Mouse (Mus musculus): ENCODE data around the gene Vstm2l. TPM values are rescaled to one million over a fixed set of nuclear protein-coding genes. Genes with fewer than 3 reads are reported as not detected.
A peak's percentile ranks its signal among the peaks of the same experiment; 100 is the strongest.

Vstm2l gene
- total RNA-seq, 2 experiments from 2014 or later: 1.6 to 1.8 TPM

DNA sequence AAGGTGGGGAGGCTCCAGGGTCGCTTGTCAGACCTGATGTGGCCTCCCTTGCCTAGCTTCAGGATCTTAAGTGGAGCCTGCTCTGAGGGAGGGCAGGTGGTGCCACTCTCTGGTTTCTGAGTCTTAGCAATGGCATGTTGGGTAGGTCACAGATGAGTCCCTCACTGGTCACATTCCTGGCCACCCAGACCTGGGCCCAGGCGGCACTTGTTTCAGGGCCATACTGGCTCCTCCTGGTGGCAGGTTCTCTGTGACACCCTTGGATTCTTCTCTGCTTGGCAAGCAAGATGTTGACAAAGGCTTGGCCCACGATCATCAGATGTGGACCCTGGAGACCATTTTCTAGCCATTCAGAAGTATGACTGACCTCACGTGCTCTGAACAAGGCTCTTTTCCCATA, 18.2 kb downstream of the Vstm2l start:
- DNase-seq: no peak

DNA sequence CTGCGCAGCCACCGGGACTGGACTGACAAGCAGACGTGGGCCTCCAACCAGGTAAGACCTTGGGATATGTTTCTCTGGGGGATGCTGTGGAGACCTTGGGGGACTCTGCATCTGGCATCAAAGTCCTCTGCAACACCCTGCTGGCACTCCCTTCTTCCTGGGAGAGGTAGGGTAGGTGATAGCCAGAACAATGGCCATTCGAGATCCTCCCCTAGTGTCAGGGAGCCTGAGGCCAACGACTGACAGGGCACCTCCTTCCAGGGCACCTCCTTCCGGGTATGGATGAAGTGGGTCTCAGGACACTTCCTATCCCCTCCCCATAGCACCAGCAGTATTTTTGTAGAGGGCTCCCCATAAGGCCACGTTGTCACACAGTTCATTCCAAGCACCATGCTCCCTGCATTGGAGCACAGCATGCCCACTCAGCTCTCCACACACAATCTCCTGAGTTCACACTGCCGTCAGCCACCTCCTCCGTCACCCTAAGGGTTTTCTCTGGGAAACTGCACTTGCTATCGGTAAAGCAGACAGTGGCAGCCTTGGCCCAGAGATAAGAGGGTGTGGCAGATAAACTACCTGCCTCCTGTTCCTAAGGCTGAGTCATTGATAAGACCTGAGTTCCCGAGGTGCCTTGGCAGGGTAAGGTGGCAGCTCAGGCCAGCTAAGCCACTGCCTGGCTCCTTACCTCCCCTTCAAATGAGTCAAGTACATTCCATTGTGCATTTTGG, 21.2 kb downstream of the Vstm2l start:
- DNase-seq: no peak

DNA sequence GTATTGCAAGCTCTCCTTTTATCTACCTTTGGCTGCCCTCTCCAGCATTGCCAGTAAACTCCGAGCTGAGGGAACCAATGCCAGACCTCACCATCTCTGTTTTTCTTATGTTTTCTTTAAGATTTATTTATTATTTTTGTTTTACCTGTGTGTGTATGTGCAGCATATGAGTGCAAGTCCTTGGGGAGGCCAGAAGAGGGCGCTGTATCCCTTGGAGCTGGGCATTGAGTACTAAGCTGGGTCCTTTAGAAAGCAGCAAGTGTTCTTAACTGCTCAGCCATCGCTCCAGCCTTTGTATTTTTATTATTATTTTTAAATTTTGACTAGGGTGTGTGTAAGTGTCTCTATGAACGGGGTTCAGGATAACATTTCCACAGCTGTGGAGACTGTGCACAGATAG, 22.2 kb downstream of the Vstm2l start:
- DNase-seq: no peak

DNA sequence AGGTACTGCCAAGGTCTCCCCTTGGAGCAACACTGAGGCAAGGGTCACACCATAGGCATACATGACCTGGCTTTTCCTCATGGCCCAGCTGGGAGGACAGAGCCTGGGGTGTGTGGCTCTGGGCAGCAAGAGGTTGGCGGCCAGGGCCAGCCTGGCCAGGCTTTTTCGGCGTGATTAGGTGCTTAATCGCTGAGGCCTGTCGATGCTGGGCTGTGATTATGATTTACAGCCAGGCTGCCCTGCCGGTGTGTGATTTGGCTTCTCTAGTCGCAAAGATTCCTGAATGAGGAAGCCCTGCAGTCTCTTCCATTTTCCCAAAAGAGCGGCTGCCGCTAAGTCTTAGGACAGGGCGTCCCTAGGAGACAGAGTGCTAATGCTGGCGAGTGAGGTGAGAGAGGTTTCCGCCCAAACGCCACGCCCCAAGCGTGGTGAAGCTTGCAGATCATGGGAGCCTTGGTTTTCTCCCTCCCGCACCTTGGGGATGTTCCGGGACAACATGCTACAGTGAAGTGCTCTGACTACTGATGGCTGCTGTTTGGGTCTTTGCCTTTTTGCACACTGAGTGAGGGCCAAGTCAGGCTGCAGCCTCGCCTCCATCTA, 26.2 kb downstream of the Vstm2l start:
- DNase-seq: no peak

DNA sequence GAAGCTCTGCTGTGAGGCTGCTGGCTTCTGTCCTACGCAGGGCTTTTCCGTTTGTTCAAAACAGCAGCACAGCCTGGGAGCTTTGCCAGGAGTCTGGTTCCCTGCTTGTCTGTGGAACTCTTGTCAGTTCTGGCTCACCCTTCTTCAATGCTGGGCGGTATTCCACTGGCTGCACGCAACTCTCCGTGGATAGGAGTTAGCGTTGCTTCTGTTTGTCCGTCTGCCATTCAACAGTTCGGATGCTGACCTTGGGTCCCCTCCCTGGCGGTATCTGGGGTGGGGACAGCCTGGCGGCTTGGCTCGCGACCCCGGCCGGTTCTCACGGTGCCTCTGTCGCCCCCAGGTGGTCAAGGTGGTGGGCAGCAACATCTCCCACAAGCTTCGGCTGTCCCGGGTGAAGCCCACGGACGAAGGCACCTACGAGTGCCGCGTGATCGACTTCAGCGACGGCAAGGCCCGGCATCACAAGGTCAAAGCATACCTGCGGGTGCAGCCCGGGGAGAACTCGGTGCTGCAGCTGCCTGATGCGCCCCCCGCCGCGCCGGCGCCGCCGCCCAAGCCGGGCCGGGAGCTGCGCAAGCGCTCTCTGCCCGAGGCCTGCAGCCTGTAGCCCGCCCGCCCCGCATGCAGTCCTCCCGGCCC, 29.2 kb downstream of the Vstm2l start:
- peak; percentile 75 to 85 for DNase-seq

DNA sequence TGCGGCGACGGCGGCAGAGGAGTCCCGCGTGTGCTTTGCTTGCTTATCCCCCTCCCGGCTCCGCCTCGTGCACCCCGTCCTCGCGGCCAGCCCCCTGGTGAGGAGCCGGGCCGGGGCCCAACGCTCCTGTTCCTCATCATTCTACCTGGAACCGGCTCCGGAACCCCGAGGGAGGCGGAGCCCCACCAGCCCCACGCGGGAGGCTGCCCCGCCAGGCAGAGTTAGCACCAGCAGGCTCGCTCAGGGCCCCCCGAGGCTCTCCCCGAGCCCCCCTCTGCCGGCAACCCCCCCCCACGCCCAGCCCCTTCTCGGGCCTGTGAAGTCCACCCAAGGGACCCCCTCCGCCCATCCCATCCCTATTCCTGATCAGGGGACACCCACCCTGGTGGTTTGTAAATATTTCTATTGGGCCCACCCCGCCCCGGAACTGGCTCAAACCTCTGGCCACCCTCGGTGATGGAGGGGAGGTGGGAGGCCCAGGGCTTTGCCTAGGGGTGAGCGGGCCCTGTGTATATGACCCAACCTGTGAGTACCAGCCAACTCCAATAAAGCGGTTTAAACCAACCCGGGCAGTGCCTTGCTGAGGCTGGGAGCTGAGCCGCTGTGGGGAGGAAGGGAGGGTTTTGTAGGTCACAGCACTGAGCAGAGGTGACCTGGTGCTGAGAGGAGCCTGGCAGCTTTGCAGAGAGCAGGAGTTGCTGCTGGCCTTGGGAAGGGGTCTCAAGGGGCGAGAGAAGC, 29.9 kb downstream of the Vstm2l start:
- no peak for DNase-seq

DNA sequence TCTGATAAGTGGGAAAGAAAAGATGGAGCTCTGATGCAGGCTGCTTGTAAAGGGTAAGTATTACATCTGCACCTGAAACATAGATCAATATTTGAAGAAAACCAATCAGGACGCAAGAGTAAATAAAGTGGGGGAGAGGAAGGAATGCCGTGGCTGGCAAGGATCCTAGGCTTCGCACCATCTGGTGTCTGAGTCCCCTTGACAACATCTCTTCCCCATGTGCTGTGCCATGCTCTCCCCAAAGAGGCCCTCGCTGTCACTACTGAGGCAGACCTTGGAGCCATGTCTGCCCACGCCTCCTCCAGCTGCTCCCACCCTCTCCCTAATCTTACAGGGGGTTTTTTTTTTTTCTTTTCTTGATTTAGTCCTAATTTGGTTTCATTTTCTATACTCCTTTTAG, 39.5 kb downstream of the Vstm2l start:
- no peak for DNase-seq

DNA sequence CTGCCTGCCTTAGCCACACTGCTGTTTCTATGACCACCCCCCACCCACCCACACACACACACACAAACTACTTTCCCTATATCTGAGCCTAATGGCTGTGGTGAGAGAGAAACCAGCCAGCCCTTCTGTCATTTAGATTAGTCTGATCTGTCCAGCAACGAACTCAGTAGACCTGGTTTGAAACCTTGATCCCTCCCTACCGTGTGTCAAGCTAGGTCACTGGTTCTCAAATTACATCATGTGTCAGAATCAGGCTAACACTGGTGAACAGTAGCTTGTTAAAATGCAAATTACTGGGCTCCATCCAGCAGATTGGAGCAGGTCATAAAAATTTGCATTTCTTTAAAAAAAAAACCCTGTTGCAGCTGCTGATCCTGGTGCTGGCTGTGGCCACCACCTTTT, 43.3 kb downstream of the Vstm2l start:
- no peak for DNase-seq

DNA sequence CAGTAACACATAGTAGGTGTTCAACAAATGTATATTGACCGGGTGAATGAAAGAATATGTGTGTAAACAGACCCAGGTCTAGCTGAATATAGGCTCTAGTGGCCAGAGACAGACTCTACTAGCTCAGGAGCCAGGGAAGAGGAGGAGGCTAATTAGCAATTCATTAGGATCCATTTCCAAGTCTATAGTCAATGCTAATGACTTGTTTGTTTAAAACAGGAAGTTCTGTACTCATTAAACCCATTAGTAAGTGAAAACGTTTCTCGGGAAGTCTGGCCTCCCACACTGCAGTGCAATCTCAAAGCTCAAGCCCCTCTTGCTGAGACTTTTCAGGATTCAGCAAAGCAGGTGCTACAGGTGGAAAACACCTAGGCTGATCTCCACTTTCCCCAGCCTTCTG, 53.4 kb downstream of the Vstm2l start:
- DNase-seq: no peak

DNA sequence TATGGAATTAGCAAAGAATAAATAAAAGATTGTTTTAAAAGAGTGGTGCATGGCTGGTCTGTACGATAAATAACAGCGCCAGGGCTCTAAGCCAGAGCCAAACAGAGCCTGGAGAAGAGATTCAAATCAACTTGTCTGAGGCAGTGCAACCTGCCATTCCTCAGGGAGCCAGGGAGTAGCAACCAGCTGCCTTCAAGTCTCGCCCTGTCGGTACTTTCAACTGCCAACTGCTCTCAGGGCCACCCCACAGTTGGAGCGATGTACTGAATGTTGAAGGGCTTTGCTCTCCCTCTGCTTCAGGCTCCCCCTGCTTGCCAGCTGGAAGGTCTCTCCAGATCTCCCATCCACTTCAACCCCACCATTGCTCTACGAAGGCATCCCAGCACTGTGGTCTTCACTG, 55.7 kb downstream of the Vstm2l start:
- no peak for DNase-seq

DNA sequence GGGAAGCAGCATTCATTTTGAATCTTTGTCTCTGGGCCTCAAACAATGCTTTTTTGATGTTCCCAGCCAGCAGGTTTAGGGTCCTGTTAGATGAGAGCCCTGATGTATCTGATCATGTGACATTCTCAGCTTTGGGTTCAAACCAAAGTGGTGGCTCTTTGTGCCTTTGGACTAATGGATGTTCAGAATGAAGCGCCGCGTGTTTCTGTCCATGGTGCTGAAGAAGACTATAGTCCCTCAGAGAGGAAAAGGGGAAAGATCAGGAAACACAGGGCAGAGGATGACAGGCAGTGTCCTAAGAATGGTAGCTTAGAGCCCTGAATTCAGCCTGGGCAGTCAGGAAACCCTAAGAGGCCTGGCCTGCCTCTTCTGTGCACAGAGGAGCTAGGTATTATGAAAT, 56.2 kb downstream of the Vstm2l start:
- DNase-seq: peak; percentile 66 to 73

DNA sequence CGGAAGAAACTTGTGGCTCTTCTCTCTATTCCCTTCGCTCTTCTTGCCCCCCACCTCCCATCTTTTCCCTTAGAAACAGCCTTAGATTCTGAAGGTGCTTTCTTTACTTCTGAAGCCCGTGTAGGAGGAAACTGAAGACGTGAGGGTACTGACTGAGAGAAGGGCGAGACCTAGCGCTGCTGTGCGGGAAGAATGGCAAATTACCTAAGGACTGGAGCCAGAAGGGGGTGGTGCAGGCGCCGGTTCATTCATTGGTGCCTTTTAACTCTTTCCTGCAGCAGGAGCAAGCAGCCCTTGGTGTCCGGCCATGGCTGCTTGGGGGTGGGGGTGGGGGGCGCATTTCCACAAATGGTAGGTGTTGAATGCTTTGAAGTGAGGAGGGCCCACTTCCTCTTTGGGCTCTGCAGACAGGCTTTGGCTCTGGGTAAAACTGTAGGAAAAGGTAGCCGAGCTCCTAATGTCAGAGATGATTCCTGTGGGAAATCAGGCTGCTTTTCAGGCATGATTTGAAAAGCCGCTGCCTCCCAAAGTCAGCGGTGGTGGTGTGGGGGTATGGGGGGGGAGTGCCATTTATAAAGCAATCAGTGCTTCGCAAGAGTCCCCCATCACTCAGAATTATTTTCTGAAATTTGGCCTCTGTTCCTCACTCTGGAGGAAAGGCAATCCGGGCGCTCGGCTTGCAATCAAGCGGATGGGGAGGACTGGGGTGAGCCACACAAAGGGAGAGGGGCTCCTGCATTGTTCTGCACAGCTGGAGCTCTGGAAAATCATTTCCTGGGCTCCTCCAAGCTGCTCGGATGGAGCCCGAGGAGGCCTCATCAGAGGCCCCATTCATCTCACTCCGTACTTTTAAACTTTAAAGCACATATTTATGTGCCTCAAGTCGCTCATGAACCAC, 60.4 kb downstream of the Vstm2l start:
- DNase-seq: no peak

DNA sequence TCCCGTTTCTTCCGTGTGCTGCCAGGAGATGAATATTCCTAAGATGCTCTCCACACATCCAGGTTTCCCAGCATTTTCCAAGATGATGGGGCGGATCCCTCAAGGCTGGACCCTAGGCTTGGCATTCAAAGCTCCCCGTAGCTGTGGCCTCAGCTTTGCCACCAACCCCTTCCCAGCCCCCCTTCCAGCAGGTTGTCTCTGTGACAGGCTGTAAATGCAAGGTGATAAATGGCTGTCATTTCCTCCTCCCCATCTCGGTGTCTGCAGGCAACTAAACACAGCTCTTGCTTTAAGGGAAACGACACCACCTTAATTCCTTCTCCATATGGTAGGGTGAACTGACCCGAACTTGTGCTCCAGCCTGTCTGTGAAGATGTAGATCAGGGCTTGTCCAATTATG, 61.1 kb downstream of the Vstm2l start:
- DNase-seq: no peak

DNA sequence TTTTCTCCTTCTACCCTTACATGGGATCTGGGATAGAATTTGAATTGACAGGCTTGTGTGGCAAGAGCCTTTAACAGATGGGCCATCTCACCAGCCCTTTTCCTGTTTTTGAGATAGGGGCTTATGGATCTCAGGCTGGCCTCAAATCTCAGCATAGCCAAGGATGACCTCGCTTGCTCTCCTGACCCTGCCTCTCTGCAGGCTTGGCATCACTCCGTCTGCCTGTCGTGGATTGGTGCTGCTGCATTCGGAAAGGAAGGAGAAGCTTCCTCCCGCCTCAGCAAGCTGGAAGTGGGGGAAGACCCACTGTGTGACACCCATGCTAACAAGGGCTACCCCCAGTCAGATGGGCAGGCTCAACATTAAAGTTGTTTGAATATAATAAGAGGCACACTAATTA, 64.8 kb downstream of the Vstm2l start:
- DNase-seq: no peak

DNA sequence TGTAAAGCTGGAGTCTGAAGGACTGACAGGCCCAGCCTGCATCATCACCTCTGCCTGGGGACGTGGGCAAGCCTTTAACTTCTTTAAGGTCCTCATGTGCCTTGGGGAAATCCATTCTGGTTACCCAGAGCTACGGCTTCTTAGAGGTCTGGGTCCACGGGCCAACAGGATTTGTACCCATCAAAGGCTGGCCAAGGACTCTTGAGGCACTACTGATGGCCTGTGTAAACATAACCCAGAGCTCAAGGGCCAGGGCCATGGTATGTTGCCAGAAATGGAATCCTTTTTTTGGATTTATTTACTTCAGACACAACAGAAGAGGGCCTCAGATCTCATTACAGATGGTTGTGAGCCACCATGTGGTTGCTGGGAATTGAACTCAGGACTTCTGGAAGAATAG, 68.3 kb downstream of the Vstm2l start:
- DNase-seq: no peak

DNA sequence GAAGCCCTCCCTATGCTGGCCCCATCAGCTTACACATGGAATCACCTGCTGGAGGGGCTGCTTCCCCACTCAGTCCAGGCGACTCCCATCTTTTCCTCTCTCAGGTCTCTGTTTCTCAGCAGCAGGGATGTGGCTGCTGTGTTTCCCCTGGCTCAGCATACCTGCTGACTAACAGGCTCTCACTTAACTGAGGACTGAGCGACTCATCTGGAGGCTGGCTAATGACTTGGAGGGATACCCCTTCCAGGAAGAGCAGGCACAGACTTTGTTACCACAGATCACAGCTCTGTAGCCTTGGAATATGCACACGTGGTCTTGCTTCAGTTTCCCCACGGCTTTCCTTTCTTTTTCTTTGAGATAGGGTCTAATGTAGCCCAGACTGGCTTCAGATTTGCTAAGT, 68.8 kb downstream of the Vstm2l start:
- no peak for DNase-seq

DNA sequence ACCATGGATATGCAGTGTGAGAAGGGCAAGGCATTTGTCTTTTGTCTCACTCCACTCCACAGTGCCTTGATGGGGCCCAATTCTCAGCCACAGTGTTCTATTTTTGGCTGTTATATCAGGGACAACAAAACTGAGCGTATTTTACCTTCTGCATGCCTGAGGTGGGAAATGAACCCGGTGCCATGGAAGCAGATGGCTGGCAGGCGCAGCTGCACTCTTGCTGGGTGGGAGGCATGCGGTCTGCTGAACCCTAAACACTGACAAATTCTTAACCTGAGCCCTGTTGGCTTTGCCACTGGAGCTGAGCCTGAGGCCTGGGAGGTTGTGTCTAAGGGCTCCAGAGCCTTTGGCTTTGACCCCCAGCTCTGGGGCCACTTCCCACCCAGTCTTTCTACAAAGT, 71.2 kb downstream of the Vstm2l start:
- DNase-seq: no peak

DNA sequence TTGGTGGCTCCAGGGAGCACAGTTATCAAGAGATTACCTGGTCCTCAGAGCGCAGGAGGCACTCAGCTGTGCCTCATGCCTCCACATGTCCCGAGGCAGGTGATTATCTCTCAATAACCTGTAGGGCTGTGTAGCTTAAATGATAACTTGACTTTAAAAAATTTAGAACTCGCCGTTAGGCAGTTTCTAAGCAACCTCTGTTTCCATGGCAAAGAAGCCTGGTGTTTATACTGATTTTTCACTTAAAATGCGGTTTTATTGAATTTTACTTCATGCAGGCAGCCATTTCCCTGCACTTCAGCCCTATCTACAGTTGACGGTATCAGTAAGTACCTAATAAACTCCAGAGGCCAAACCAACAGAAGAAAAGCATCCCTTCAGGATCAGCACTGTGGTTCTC, 71.8 kb downstream of the Vstm2l start:
- no peak for DNase-seq

DNA sequence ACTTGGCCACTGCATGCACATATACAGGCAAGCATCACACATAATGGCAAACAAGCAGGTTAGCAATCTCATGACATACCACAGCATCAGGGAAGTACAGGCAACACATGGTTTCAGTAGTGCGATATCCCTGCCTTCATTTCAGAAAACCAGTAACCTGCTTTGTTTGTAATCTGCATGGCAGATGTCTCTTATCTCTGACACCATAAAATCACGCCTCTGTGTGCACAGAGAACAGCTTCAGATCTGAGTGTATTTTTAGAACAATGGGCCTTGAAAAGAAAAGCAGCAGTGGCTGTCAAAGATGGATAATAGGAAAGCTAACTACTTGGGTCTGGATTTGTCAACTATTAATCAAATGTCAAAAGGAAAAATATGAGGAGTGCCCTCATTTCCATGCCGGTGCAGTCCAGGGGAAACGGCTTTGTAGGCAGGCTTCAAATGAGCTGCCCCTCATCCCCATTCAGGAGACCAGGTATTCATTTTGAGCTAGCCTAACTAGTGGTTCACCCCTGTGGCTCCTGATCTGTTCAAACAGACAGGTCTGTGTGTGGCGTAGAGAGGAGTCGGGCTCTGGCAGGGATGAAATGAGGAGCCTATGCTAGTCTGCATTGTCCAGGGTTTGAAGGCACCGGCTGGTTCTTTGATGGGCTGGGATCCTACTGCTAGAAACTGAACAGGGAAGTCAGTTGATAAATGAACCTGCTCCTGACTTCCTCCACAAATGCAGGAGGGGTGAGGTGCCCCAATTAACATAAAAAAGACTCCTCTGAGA, 74.2 kb downstream of the Vstm2l start:
- DNase-seq: no peak

DNA sequence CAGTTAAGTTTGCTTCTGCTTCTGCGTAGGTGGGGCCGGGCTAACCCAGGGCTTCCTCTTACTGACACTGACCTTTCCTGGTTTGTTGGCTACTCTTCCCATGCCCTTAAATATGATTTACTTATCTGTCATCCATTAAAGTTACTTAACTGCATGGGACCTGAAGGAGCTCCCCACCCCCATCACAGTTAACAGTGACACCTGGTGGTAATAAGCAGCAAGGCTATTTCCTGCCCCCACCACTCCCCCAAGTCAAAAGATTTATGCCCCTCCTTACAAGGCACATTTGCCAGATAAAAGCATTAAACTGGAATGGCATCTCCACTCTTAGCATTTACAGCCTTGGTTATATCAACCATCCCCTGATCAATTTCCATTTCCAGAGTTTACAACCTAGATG, 75.5 kb downstream of the Vstm2l start:
- peak in 1 of 2 experiments; percentile 5 for DNase-seq

DNA sequence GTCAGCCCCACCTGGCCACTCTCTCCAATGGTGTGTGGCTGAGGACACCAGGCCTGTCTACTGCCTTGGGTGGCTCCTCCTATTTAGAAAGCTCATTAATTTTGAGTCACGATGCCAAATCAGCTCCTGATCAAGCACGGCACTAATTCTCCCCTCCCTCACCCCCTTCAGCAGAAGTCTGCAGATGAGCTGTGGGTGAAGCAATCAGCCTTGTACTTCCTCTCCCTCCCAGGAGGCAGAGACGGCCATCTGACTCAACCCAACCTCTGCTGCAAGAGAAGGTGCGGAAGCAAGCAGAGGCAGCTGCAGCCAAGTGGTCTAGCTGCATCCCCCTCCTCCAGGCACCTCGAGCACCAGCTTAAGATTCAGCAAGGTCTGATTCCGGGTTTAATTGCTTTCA, 76.6 kb downstream of the Vstm2l start:
- DNase-seq: no peak
